Mouse (Mus musculus) hindbrain, embryonic 14.5 days (tissue): ENCODE measurements around the gene Ap4s1. TPM values are rescaled to one million over a fixed set of nuclear protein-coding genes. Genes with fewer than 3 reads are reported as not detected.
"Not testable (repeated sequence)": the region's sequence is repeated elsewhere in the genome, so short reads cannot be mapped to it uniquely, and the experiment has no call there.

Source experiments
- ATAC-seq: fragments of 200-750 bp; cut with Nextera tagmentation; 2 replicates; pipeline ENCODE4 v1.8.0; 2017; ENCODE audit warnings: moderate number of reproducible peaks, mild to moderate bottlenecking, moderate TSS enrichment, moderate library complexity; ENCODE audit not compliant: low FRiP score
- DNase-seq: peaks from one replicate; pipeline ENCODE4 v3.0.0-alpha.2; 2015; ENCODE audit warnings: low spot score
- H3K27ac ChIP-seq: fragments of 300-500 bp; sonication (generic); 2 replicates; pipeline ENCODE4 v1.5.1; 2014; ENCODE audit warnings: mild to moderate bottlenecking, moderate library complexity
- H3K27me3 ChIP-seq: fragments of 300-500 bp; sonication (generic); 2 replicates; pipeline ENCODE4 v1.6.1; 2014; ENCODE audit warnings: mild to moderate bottlenecking, low read length, mixed read lengths; ENCODE audit not compliant: control insufficient read depth, insufficient read depth
- H3K36me3 ChIP-seq: fragments of 300-500 bp; sonication (generic); replicated peaks from 2 replicates; pipeline ENCODE4 v1.6.1; 2014; ENCODE audit not compliant: control insufficient read depth, insufficient read depth
- H3K4me1 ChIP-seq: fragments of 300-500 bp; sonication (generic); replicated peaks from 2 replicates; pipeline ENCODE4 v1.6.1; 2014; ENCODE audit warnings: antibody characterized with exemption, low read length, mixed read lengths; ENCODE audit not compliant: control insufficient read depth, insufficient read depth
- H3K4me2 ChIP-seq: fragments of 300-500 bp; sonication (generic); replicated peaks from 2 replicates; pipeline ENCODE4 v1.6.1; 2014; ENCODE audit warnings: mild to moderate bottlenecking, moderate library complexity
- H3K4me3 ChIP-seq: fragments of 300-500 bp; sonication (generic); replicated peaks from 2 replicates; pipeline ENCODE4 v1.5.1; 2014; ENCODE audit warnings: mild to moderate bottlenecking, low read length
- H3K9ac ChIP-seq: fragments of 300-500 bp; sonication (generic); 2 replicates; pipeline ENCODE4 v1.6.1; 2014
- H3K9me3 ChIP-seq: fragments of 300-500 bp; sonication (generic); 2 replicates; pipeline ENCODE4 v1.6.1; 2016; ENCODE audit warnings: low read length; ENCODE audit not compliant: control insufficient read depth
- WGBS: fragments of 180-500 bp; shearing (Covaris S2); extraction: QIAGEN DNeasy Blood & Tissue Kit; methylation state at CpG from one replicate; pipeline ENCODE4 v1.1.7; 2014; 5-methylcytosine and 5-hydroxymethylcytosine counted together
- polyA plus RNA-seq: library from polyadenylated mRNA; unstranded; fragments of >200 nt; fragmentation: Nextera tagmentation; extraction: Ambion mirVana; gene quantifications from 2 replicates; pipeline ENCODE4 v1.2.1, GENCODE M21; 2014

Ap4s1 gene
- 58.2 and 60.9 TPM in 2 replicates for polyA plus RNA-seq

DNA sequence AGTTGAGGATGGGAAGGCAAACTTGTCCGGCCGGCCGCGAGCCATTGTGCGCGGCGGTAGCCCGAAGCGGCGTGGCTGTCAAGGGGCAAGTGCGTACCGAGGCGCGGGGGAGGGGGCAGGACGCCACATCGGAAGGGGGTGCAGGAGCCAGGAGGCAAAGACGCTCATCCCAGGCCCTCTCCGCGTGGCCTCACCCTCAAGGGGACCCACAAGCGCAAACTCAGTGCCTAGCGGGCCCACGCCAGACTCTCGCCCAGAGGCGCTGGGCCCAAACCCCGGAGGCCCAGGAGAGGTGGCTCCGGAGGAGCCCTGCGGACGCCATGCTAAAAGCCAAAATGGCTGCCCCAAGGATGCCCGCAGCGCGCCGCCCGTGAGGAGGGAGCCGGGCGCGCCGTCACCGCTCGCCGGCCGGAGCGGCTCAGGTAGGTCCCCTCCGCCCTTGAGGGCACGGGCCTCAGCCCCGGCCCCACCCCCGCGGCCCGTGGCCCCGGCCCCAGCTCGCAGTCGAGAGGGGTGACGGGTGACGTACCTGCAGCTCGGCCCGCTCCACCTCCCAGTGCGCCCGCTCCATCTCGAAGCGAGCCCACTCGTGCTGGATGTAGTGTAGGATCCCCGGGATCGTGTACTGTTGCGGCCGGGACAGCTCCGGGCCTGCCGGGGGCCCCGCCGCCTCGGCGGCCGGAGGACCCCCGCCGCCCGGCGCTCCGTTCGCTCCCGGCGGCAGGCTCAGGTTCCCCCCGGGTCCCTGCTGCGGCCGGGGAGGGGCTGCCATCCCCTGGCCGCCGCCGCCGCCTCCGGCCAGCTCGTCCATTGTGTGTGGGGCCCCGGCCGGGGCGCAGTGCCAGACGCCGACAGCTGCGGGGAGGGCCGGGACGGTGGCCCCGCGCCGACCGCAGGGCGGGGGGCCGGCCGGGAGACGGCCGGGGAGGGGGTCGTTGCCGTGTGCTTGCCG, at the start of gene Ap4s1:
TSS of gene Ap4s1 (plus strand) at position 141 of the 952 bp plus-strand sequence.
- H3K4me1 ChIP-seq: peaks cover 22% of the 10 kb centered on the region
- no peaks in the 10 kb centered on the region for H3K27me3 ChIP-seq
- DNase-seq: peak; percentile 62
- ATAC-seq: peak; percentile 80
- H3K27ac ChIP-seq: peak within 1 kb of the TSS; percentile 99
- peak within 1 kb of the TSS; percentile 99 for H3K9ac ChIP-seq
- no peaks in the 10 kb centered on the region for H3K36me3 ChIP-seq
- WGBS: under 1% methylated on average over 91 of the region's 108 CpGs
- no peaks in the 10 kb centered on the region for H3K9me3 ChIP-seq
- peak within 1 kb of the TSS; percentile 67 for H3K4me2 ChIP-seq
- H3K4me3 ChIP-seq: peak within 1 kb of the TSS; percentile 100

DNA sequence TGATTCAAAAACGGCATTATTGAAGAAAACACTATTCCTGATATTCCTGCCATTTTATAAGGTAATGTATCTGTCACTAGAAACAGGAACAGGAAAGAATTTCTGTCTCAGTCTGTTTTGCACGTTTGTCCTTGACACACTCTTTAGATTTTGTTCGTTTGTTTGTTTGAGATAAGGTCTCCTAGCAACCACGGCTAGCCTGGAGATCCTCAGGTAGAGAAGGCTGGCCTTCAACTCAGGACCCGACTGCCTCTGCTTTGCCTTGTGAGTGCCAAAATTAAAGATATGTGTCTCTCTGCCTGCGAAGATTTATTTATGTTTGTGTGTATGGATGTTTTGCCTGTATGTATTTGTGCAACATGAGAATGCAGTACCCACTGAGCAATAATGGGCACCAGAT, 49.0 kb upstream of the Ap4s1 start:
- peaks cover 11% of the 10 kb centered on the region; the same call in 1 of the 2 replicates for H3K36me3 ChIP-seq
- WGBS: 78% methylated on average over 6 of the region's 6 CpGs
- no peak overlapping the region for H3K4me3 ChIP-seq

DNA sequence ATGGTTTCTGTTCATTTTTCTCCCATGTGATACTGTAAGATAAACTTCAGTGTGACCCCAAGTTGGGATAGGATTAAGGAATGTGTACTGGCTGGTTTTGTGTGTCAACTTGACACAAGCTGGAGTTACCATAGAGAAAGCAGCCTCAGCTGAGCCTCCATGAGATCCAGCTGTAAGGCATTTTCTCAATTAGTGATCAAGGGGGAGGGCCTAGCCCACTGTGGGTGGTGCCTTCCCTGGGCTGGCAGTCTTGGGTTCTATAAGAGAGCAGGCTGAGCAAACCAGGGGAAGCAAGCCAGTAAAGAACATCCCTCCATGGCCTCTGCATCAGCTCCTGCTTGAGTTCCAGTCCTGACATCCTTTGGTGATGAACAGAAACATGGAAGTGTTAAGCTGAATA, 41.4 kb upstream of the Ap4s1 start:
- ATAC-seq, H3K4me3 ChIP-seq, H3K9ac ChIP-seq, H3K27ac ChIP-seq, H3K9me3 ChIP-seq, H3K27me3 ChIP-seq, H3K4me1 ChIP-seq, H3K4me2 ChIP-seq, DNase-seq: not testable (repeated sequence)
- H3K36me3 ChIP-seq: peaks cover 44% of the 10 kb centered on the region

More for the DNA sequence above, 49.0 kb upstream of the Ap4s1 start:
- Histone ChIP-seq H3K4me1 (no peaks in the 10 kb centered on the region), H3K4me2 (no peak overlapping the region), H3K9me3 (no peaks in the 10 kb centered on the region), H3K27ac (no peak overlapping the region), H3K27me3 (no peaks in the 10 kb centered on the region), H3K9ac (no peak overlapping the region)
- no peak for ATAC-seq
- no peak for DNase-seq

DNA sequence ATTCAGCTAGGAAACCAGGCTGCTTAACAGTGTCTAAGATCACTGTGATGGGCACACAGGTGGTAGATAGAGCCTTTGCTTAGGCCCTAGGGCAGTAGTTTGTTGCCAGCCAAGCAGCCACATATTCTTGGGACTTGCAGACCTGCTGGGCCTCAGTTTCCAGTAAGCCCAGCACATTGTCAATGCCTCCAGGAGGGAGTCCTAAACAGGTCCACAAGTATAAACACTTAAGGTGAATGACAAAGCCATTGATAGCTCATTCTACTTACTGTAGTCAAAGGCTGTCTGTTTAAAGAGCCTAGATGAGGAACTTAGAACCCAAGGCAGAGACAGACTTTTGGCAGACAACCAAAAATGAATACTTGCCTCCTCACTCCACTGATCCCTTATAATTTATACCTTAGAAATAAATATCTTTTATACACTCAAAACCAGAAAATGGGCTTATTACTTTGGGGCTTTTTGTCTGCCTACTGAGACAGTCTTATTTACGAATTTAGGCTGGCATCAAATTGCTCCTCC, 34.8 kb upstream of the Ap4s1 start:
- no peaks in the 10 kb centered on the region for H3K4me1 ChIP-seq
- no peak overlapping the region for H3K4me2 ChIP-seq
- no peak overlapping the region for H3K27ac ChIP-seq
- peaks cover 17% of the 10 kb centered on the region for H3K36me3 ChIP-seq
- no peaks in the 10 kb centered on the region for H3K9me3 ChIP-seq
- 89% methylated on average over 1 of the region's 1 CpGs for WGBS
- no peaks in the 10 kb centered on the region for H3K27me3 ChIP-seq
- no peak overlapping the region for H3K4me3 ChIP-seq
- DNase-seq: no peak
- no peak overlapping the region for H3K9ac ChIP-seq
- no peak for ATAC-seq

DNA sequence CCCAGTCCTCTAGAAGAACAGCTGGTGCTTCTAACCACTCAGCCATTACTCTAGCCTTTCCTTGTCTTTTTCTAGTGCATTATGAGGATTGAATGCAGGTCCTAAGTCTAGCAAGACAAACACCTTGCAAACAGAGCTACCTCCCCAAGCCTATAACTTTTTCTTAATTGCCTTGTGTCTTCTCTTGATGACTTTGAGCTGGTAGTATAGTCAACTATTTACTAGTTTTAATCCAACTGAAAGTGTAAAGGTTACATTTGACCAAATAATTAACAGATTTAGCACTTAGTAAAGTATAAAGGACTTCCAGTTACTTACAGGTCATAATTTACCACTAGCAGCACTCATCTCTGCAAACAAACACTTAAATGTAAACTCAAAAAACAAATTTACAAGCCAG, 27.8 kb upstream of the Ap4s1 start:
- Histone ChIP-seq H3K9ac (no peak overlapping the region), H3K27me3 (no peaks in the 10 kb centered on the region), H3K27ac (no peak overlapping the region), H3K36me3 (no peaks in the 10 kb centered on the region), H3K4me1 (no peaks in the 10 kb centered on the region), H3K9me3 (no peaks in the 10 kb centered on the region), H3K4me2 (no peak overlapping the region), H3K4me3 (no peak overlapping the region)
- DNase-seq: no peak
- ATAC-seq: no peak

DNA sequence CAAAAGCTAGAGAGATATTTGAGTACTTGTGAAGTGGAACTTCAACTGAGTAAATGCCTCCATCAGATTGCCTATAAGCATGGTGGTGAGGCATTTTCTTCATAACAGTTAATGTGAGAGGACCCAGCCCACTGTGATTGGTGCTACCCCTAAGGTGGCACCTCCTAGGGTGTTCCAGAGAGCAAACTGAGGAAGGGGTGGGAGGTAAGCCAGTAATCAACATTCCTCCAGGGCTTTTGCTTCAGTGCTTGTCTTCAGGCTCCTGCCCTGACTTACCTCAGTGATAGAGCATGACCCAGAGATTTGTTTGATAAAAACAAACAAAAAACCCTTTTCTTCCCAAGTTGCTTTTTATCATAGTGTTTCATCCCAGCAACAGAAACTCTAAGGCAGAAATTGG, 26.9 kb upstream of the Ap4s1 start:
- DNase-seq (no peak), ATAC-seq (no peak)
- Histone ChIP-seq H3K4me1 (no peaks in the 10 kb centered on the region), H3K4me2 (no peak overlapping the region), H3K9ac (no peak overlapping the region), H3K9me3 (no peaks in the 10 kb centered on the region), H3K4me3 (no peak overlapping the region), H3K36me3 (no peaks in the 10 kb centered on the region), H3K27me3 (no peaks in the 10 kb centered on the region), H3K27ac (no peak overlapping the region)

DNA sequence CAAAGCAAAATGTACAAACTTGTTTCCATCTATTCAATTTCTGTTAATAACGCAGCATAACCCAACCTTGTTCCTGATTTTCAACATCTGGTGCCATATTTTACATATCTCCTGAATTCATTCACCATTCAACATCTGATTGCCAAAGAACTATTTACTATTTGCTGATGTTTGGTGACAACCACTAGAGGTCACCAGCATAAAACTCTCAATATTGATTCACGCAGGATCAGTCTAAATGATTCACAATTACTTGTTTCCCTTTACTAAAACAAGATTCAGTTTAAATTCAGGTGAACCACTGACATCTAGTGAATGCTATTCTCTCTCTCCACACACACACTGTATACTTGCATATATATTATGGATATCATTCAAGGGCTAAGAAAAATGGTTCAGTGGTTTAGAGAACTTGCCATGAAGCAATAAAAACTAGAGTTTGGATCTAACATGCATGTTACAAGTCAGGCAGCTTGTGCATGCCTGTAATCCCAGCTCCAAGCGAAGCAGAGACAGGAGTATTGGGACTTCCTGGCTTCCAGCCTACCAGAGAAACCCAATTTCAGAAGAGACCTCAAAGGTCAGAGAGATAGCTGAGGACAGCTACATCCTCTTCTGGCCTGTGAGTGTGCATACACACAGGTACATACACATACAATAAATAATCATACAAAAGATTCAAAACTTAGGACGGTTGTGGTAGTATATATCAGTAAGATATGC, 24.0 kb upstream of the Ap4s1 start:
- H3K4me1 ChIP-seq: no peaks in the 10 kb centered on the region
- H3K4me2 ChIP-seq: no peak overlapping the region
- H3K9ac ChIP-seq: no peak overlapping the region
- no peak for ATAC-seq
- H3K27ac ChIP-seq: no peak overlapping the region
- no peaks in the 10 kb centered on the region for H3K27me3 ChIP-seq
- no peaks in the 10 kb centered on the region for H3K9me3 ChIP-seq
- H3K4me3 ChIP-seq: no peak overlapping the region
- 75% methylated on average over 4 of the region's 4 CpGs for WGBS
- DNase-seq: no peak
- no peaks in the 10 kb centered on the region for H3K36me3 ChIP-seq

DNA sequence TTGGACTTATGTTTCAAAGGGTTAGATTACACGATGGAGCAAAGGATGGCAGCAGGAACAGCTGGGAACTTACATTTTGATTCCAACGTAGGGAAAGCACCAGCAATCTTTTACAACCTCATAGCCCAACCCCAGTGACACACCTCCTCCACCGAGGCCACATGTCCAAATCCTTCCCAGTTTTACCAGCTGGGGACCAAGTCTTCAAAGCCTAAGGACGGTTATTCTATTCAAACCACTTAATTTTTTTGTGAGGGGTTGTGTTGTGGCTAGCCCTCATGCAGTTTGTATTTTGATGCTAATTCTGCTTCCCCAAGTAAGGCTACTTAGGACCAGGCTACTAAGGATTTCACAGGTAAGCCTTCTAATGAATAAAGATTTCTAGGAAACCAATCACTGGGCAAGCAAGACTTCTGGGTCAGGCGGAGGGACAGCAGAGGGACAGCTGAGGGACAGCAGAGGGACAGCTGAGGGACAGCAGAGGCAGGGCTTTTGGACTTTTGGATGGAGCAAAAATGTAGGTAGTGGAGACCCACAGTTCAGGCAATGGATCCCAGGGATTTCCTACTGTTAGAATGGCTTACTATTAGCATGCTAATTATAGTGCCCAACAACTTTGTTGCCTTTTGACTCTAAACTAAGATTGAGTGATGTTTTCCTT, 19.5 kb upstream of the Ap4s1 start:
- Histone ChIP-seq H3K4me3 (no peak overlapping the region), H3K9ac (no peak overlapping the region), H3K4me1 (0 out of 2 replicates have a peak, but pooled peaks cover 6% of the 10 kb centered on the region), H3K27me3 (no peaks in the 10 kb centered on the region), H3K36me3 (no peaks in the 10 kb centered on the region), H3K9me3 (no peaks in the 10 kb centered on the region), H3K27ac (no peak overlapping the region), H3K4me2 (no peak overlapping the region)
- 31% methylated on average over 5 of the region's 5 CpGs for WGBS
- ATAC-seq: no peak
- DNase-seq: no peak

DNA sequence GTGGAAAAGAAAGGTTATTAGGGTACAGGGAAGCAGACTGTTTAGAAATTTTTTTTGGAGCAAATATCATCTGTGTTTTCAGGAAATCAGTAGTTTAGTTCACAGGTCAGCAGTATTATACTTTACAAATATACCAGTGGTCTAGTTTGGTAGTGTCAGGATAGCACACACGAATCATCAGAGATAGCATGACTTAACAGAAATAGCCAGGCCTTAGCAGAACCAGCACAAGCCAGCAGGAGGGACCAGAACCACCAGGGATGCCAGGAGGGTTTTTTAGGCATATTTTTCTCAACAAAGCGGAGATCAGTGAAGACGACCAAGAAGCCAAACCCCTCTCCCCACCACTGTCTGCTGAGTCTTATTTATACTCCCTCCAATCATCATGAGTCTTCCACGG, 17.6 kb upstream of the Ap4s1 start:
- 0 out of 2 replicates have a peak, but pooled peaks cover 6% of the 10 kb centered on the region for H3K4me1 ChIP-seq
- H3K9me3 ChIP-seq: no peaks in the 10 kb centered on the region
- no peaks in the 10 kb centered on the region for H3K27me3 ChIP-seq
- WGBS: 73% methylated on average over 4 of the region's 4 CpGs
- DNase-seq (no peak), ATAC-seq (no peak)
- no peak overlapping the region for H3K27ac ChIP-seq
- no peaks in the 10 kb centered on the region for H3K36me3 ChIP-seq
- H3K4me3 ChIP-seq: no peak overlapping the region
- H3K9ac ChIP-seq: no peak overlapping the region
- no peak overlapping the region for H3K4me2 ChIP-seq
